Mouse (Mus musculus): ENCODE results near the gene Atl1. TPM values are rescaled to one million over a fixed set of nuclear protein-coding genes. Genes with fewer than 3 reads are reported as not detected.
A peak's percentile ranks its signal among the peaks of the same experiment; 100 is the strongest.

Atl1 gene
- polyA plus RNA-seq, 1 experiment from 2014 or later, result 124 TPM

GRCm38 (mm10) chr12:69976688-69977087 is 84.3 kb downstream of the Atl1 start:
- Histone ChIP-seq H3K9ac (replicated peaks; ENCODE audit: low read depth, low read length) (no peak overlapping the region), H3K4me1 (replicated peaks; ENCODE audit: control insufficient read depth, insufficient read depth, low read length) (peaks cover 8% of the 10 kb centered on the region), H3K9me3 (ENCODE audit: control insufficient read depth, low read length) (no peaks in the 10 kb centered on the region), H3K27me3 (replicated peaks; ENCODE audit: control insufficient read depth, insufficient read depth, low read length) (no peaks in the 10 kb centered on the region), H3K27ac (ENCODE audit: low read length) (no peak overlapping the region), H3K36me3 (ENCODE audit: control insufficient read depth, insufficient read depth) (peaks cover 3% of the 10 kb centered on the region; the same call in 1 of the 2 replicates), H3K4me2 (ENCODE audit: low read length) (no peak overlapping the region), H3K4me3 (replicated peaks; ENCODE audit: low read length) (no peak overlapping the region)
- 90% methylated on average over 6 of the region's 6 CpGs for WGBS
- ATAC-seq, result no peak

- no peak overlapping the region for H3K4me2 ChIP-seq (ENCODE audit: low read length)
- no peak for ATAC-seq
- H3K9me3 ChIP-seq (ENCODE audit: control insufficient read depth, low read length), result no peaks in the 10 kb centered on the region
- no peak overlapping the region for H3K4me3 ChIP-seq (replicated peaks; ENCODE audit: low read length)
- H3K27me3 ChIP-seq (replicated peaks; ENCODE audit: control insufficient read depth, insufficient read depth, low read length), result no peaks in the 10 kb centered on the region
- H3K9ac ChIP-seq (replicated peaks; ENCODE audit: low read depth, low read length), result no peak overlapping the region
- peaks cover 8% of the 10 kb centered on the region for H3K4me1 ChIP-seq (replicated peaks; ENCODE audit: control insufficient read depth, insufficient read depth, low read length)
- peaks cover 3% of the 10 kb centered on the region; the same call in 1 of the 2 replicates for H3K36me3 ChIP-seq (ENCODE audit: control insufficient read depth, insufficient read depth)
- WGBS, result 63% methylated on average over 9 of the region's 9 CpGs
- no peak overlapping the region for H3K27ac ChIP-seq (ENCODE audit: low read length)
These were observed 85.1 kb downstream of the Atl1 start for GRCm38 (mm10) chr12:69977376-69977998.

- Histone ChIP-seq H3K4me1 (replicated peaks; ENCODE audit: control insufficient read depth, insufficient read depth, low read length) (peaks cover 9% of the 10 kb centered on the region), H3K27me3 (replicated peaks; ENCODE audit: control insufficient read depth, insufficient read depth, low read length) (no peaks in the 10 kb centered on the region), H3K36me3 (ENCODE audit: control insufficient read depth, insufficient read depth) (peaks cover 4% of the 10 kb centered on the region; the same call in 1 of the 2 replicates), H3K9ac (replicated peaks; ENCODE audit: low read depth, low read length) (no peak overlapping the region), H3K4me3 (replicated peaks; ENCODE audit: low read length) (no peak overlapping the region), H3K27ac (ENCODE audit: low read length) (no peak overlapping the region), H3K9me3 (ENCODE audit: control insufficient read depth, low read length) (no peaks in the 10 kb centered on the region), H3K4me2 (ENCODE audit: low read length) (no peak overlapping the region)
- ATAC-seq, result no peak
- WGBS, result 70% methylated on average over 5 of the region's 5 CpGs
These were observed 90.5 kb downstream of the Atl1 start for GRCm38 (mm10) chr12:69982874-69983273.

- H3K9ac ChIP-seq (replicated peaks; ENCODE audit: low read depth, low read length), result peak overlapping the region; percentile 90; the same call in 1 of the 2 replicates
- H3K27me3 ChIP-seq (replicated peaks; ENCODE audit: control insufficient read depth, insufficient read depth, low read length), result no peaks in the 10 kb centered on the region
- WGBS, result 18% methylated on average over 4 of the region's 4 CpGs
- peak overlapping the region; percentile 90 for H3K4me3 ChIP-seq (replicated peaks; ENCODE audit: low read length)
- H3K36me3 ChIP-seq (ENCODE audit: control insufficient read depth, insufficient read depth), result peaks cover 4% of the 10 kb centered on the region; the same call in 1 of the 2 replicates
- peak overlapping the region; percentile 76 for H3K4me2 ChIP-seq (ENCODE audit: low read length)
- no peak for ATAC-seq
- H3K4me1 ChIP-seq (replicated peaks; ENCODE audit: control insufficient read depth, insufficient read depth, low read length), result peaks cover 9% of the 10 kb centered on the region
- no peaks in the 10 kb centered on the region for H3K9me3 ChIP-seq (ENCODE audit: control insufficient read depth, low read length)
- no peak overlapping the region for H3K27ac ChIP-seq (ENCODE audit: low read length)
These were observed 93.1 kb downstream of the Atl1 start for GRCm38 (mm10) chr12:69985546-69985945.

GRCm38 (mm10) chr12:69986241-69986762 is 93.9 kb downstream of the Atl1 start:
- under 1% methylated on average over 36 of the region's 36 CpGs for WGBS
- Histone ChIP-seq H3K4me2 (ENCODE audit: low read length) (peak overlapping the region; percentile 76), H3K9me3 (ENCODE audit: control insufficient read depth, low read length) (no peaks in the 10 kb centered on the region), H3K9ac (replicated peaks; ENCODE audit: low read depth, low read length) (peak overlapping the region; percentile 90), H3K27ac (ENCODE audit: low read length) (peak overlapping the region; percentile 67), H3K4me1 (replicated peaks; ENCODE audit: control insufficient read depth, insufficient read depth, low read length) (peaks cover 9% of the 10 kb centered on the region), H3K27me3 (replicated peaks; ENCODE audit: control insufficient read depth, insufficient read depth, low read length) (no peaks in the 10 kb centered on the region), H3K36me3 (ENCODE audit: control insufficient read depth, insufficient read depth) (peaks cover 4% of the 10 kb centered on the region; the same call in 1 of the 2 replicates), H3K4me3 (replicated peaks; ENCODE audit: low read length) (peak overlapping the region; percentile 90)
- peak; percentile 58 for ATAC-seq

GRCm38 (mm10) chr12:69986786-69987497 is 94.5 kb downstream of the Atl1 start, which contains the start of gene Sav1:
Sav1 (minus strand) TSS chr12:69987002.
- H3K4me1 ChIP-seq (replicated peaks; ENCODE audit: control insufficient read depth, insufficient read depth, low read length), result peaks cover 9% of the 10 kb centered on the region
- H3K4me3 ChIP-seq (replicated peaks; ENCODE audit: low read length), result peak within 1 kb of the TSS; percentile 90
- no peaks in the 10 kb centered on the region for H3K27me3 ChIP-seq (replicated peaks; ENCODE audit: control insufficient read depth, insufficient read depth, low read length)
- ATAC-seq, result peak; percentile 94
- peak within 1 kb of the TSS; percentile 90 for H3K9ac ChIP-seq (replicated peaks; ENCODE audit: low read depth, low read length)
- under 1% methylated on average over 89 of the region's 102 CpGs for WGBS
- peak within 1 kb of the TSS; percentile 67 for H3K27ac ChIP-seq (ENCODE audit: low read length)
- peaks cover 4% of the 10 kb centered on the region; the same call in 1 of the 2 replicates for H3K36me3 ChIP-seq (ENCODE audit: control insufficient read depth, insufficient read depth)
- no peaks in the 10 kb centered on the region for H3K9me3 ChIP-seq (ENCODE audit: control insufficient read depth, low read length)
- peak within 1 kb of the TSS; percentile 76 for H3K4me2 ChIP-seq (ENCODE audit: low read length)

- Histone ChIP-seq H3K9ac (replicated peaks; ENCODE audit: low read depth, low read length) (no peak overlapping the region), H3K36me3 (ENCODE audit: control insufficient read depth, insufficient read depth) (no peaks in the 10 kb centered on the region), H3K4me2 (ENCODE audit: low read length) (no peak overlapping the region), H3K4me3 (replicated peaks; ENCODE audit: low read length) (no peak overlapping the region), H3K27me3 (replicated peaks; ENCODE audit: control insufficient read depth, insufficient read depth, low read length) (no peaks in the 10 kb centered on the region), H3K27ac (ENCODE audit: low read length) (no peak overlapping the region), H3K9me3 (ENCODE audit: control insufficient read depth, low read length) (no peaks in the 10 kb centered on the region), H3K4me1 (replicated peaks; ENCODE audit: control insufficient read depth, insufficient read depth, low read length) (no peaks in the 10 kb centered on the region)
- no peak for ATAC-seq
- 53% methylated on average over 3 of the region's 3 CpGs for WGBS
These were observed 103.0 kb downstream of the Atl1 start for GRCm38 (mm10) chr12:69995382-69995781.

GRCm38 (mm10) chr12:69998186-69998983 is 106.0 kb downstream of the Atl1 start:
- no peaks in the 10 kb centered on the region for H3K36me3 ChIP-seq (ENCODE audit: control insufficient read depth, insufficient read depth)
- WGBS, result 86% methylated on average over 13 of the region's 13 CpGs
- H3K9ac ChIP-seq (replicated peaks; ENCODE audit: low read depth, low read length), result no peak overlapping the region
- H3K9me3 ChIP-seq (ENCODE audit: control insufficient read depth, low read length), result no peaks in the 10 kb centered on the region
- ATAC-seq, result no peak
- no peak overlapping the region for H3K4me3 ChIP-seq (replicated peaks; ENCODE audit: low read length)
- H3K27ac ChIP-seq (ENCODE audit: low read length), result no peak overlapping the region
- no peaks in the 10 kb centered on the region for H3K4me1 ChIP-seq (replicated peaks; ENCODE audit: control insufficient read depth, insufficient read depth, low read length)
- no peaks in the 10 kb centered on the region for H3K27me3 ChIP-seq (replicated peaks; ENCODE audit: control insufficient read depth, insufficient read depth, low read length)
- no peak overlapping the region for H3K4me2 ChIP-seq (ENCODE audit: low read length)

- Histone ChIP-seq H3K4me1 (replicated peaks; ENCODE audit: control insufficient read depth, insufficient read depth, low read length) (no peaks in the 10 kb centered on the region), H3K36me3 (ENCODE audit: control insufficient read depth, insufficient read depth) (no peaks in the 10 kb centered on the region), H3K27ac (ENCODE audit: low read length) (no peak overlapping the region), H3K9ac (replicated peaks; ENCODE audit: low read depth, low read length) (no peak overlapping the region), H3K9me3 (ENCODE audit: control insufficient read depth, low read length) (no peaks in the 10 kb centered on the region), H3K4me2 (ENCODE audit: low read length) (no peak overlapping the region), H3K4me3 (replicated peaks; ENCODE audit: low read length) (no peak overlapping the region), H3K27me3 (replicated peaks; ENCODE audit: control insufficient read depth, insufficient read depth, low read length) (no peaks in the 10 kb centered on the region)
- WGBS, result 83% methylated on average over 4 of the region's 4 CpGs
- ATAC-seq, result no peak
These were observed 112.7 kb downstream of the Atl1 start for GRCm38 (mm10) chr12:70005103-70005502.

Measured in forebrain, embryonic 16.5 days (tissue).